Mouse (Mus musculus) urinary bladder, postnatal 25 days (tissue): ENCODE results near the gene Speer4d.
"Not testable (repeated sequence)": the region's sequence is repeated elsewhere in the genome, so short reads cannot be mapped to it uniquely, and the experiment has no call there.

ENCODE experiments used
- DNase-seq: peaks from one replicate; pipeline ENCODE4 v3.0.0; 2022; ENCODE audit warnings: low spot score

Gene Speer4d

GRCm38 (mm10) chr5:15670789-15671188, 51.9 kb downstream of the Speer4d start:
- not testable (repeated sequence) for DNase-seq
